In the genomic region with DNA sequence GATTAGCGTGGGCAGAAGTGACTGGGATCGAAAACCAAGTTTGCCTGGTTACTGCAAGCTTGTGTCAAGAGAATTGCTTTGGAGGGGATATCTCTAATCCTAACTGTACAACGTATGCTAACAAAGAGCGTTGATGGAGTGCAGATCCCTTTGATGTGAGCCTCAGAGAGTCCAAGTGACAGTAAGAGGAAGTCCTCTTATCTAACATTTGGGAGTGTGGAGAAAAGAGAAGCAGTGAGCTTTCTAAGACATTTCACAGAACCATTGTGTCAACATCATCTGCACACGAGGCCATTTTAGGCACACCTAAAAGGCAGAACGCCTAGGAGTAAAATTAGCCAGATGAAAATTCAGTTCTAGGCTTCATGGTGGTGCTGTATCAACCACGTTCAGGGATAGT, we compare ENCODE assay signal across 28 mouse cellular contexts. TPM values are rescaled to one million over a fixed set of nuclear protein-coding genes. Genes with fewer than 3 reads are reported as not detected.
"Had no signal": no experiment of that assay in that cellular context is flagged by ENCODE, and none has a peak within 500 bp of the region (broad histone marks: within the 10 kb centered on the region; RNA-seq: fewer than 3 reads in every experiment).

No protein-coding gene starts in this region.

- H3K27ac ChIP-seq: gastrocnemius, adult 2 months; hindbrain, embryonic 10.5 days; hindbrain, embryonic 12.5 days; hindbrain, embryonic 14.5 days; intestine, embryonic 15.5 days; layer of hippocampus, adult 2 months; left cerebral cortex, adult 2 months; limb, embryonic 10.5 days; limb, embryonic 12.5 days; liver, embryonic 13.5 days; liver, embryonic 15.5 days had no signal

- H3K4me2 ChIP-seq: heart, embryonic 11.5 days; hindbrain, embryonic 12.5 days; hindbrain, embryonic 14.5 days; intestine, embryonic 15.5 days; limb, embryonic 12.5 days; liver, embryonic 11.5 days; liver, embryonic 13.5 days; liver, embryonic 15.5 days had no signal

- H3K4me3 ChIP-seq: gastrocnemius, adult 2 months; hindbrain, embryonic 10.5 days; hindbrain, embryonic 12.5 days; intestine, embryonic 15.5 days; layer of hippocampus, adult 2 months; left cerebral cortex, adult 2 months; limb, embryonic 10.5 days; limb, embryonic 12.5 days; liver, embryonic 13.5 days; liver, embryonic 15.5 days had no signal

- ATAC-seq: hindbrain, embryonic 16.5 days; inflammation-experienced regulatory T-cells, adult 6 months; intestine, embryonic 15.5 days; intestine, postnatal 0 days; liver, postnatal 0 days had no signal

- H3K9me3 ChIP-seq: hindbrain, embryonic 10.5 days; hindbrain, embryonic 12.5 days; intestine, embryonic 15.5 days; limb, embryonic 10.5 days; limb, embryonic 12.5 days; liver, embryonic 13.5 days; liver, embryonic 15.5 days had no signal

- H3K9ac ChIP-seq: hindbrain, embryonic 12.5 days; hindbrain, embryonic 14.5 days; intestine, embryonic 15.5 days; limb, embryonic 12.5 days; liver, embryonic 13.5 days; liver, embryonic 15.5 days; liver, postnatal 0 days had no signal

- H3K4me1 ChIP-seq: liver, embryonic 15.5 days had no signal

- H3K27me3 ChIP-seq: hindbrain, embryonic 12.5 days; intestine, embryonic 15.5 days; limb, embryonic 12.5 days; liver, embryonic 13.5 days; liver, embryonic 15.5 days had no signal

- H3K36me3 ChIP-seq: hindbrain, embryonic 10.5 days; hindbrain, embryonic 12.5 days; intestine, embryonic 15.5 days; limb, embryonic 10.5 days; limb, embryonic 12.5 days; liver, embryonic 13.5 days; liver, embryonic 15.5 days had no signal

- DNase-seq: gastrocnemius, adult 2 months; gastrocnemius, postnatal 10 days; gastrocnemius, postnatal 25 days; heart, adult 18-20 months; heart, postnatal 4 days; kidney, adult 18-20 months; kidney, adult 8-10 months; kidney, postnatal 10 days; kidney, postnatal 25 days; kidney, postnatal 4 days; liver; liver, embryonic 13.5 days; liver, postnatal 0 days had no signal

RNA-seq across cellular contexts. Expression of a gene that starts 5.0 kb away (rescaled TPM):
- total RNA-seq: granulocyte monocyte progenitor cell, adult 5-6 weeks had no signal
- polyA plus RNA-seq: inflammation-experienced regulatory T-cells, adult 6 months had no signal
